Mouse (Mus musculus): ENCODE results near the gene Isl1. TPM values are rescaled to one million over a fixed set of nuclear protein-coding genes. Genes with fewer than 3 reads are reported as not detected.

The Isl1 gene
- polyA plus RNA-seq, 1 experiment from 2014 or later, result 2.0 TPM

DNA sequence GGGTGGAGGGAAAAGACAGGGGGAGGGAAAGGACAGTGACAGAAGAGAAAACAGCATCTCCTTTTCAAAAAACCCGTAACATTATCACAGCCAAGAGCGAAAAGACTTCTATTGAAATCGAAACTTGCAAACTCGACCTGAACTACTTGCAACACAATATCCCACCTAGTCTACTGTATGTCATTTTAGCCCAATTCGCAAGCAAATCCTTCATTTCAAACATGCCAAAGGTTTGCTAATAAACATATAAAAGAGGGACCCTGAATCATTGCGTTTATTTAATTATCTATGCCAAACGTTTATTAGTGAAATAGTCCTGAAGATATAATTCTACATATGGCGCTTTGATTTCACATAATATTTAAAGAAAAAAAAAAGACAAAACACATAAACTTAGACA is 11.5 kb downstream of the Isl1 start:
- H3K9me3 ChIP-seq (ENCODE audit: control insufficient read depth, low read length), result no peaks in the 10 kb centered on the region
- 18% methylated on average over 8 of the region's 8 CpGs for WGBS
- peaks cover 70% of the 10 kb centered on the region for H3K27me3 ChIP-seq (ENCODE audit: control insufficient read depth, insufficient read depth, low read depth, low read length)
- peaks cover 6% of the 10 kb centered on the region for H3K4me1 ChIP-seq (replicated peaks; ENCODE audit: control insufficient read depth, insufficient read depth, low read length)
- no peak overlapping the region for H3K9ac ChIP-seq (ENCODE audit: low read length)
- H3K27ac ChIP-seq (ENCODE audit: low read length), result no peak overlapping the region
- peak overlapping the region; percentile 44 for H3K4me2 ChIP-seq (ENCODE audit: low read depth, low read length)
- ATAC-seq (ENCODE audit: low read depth), result no peak
- H3K36me3 ChIP-seq (ENCODE audit: control insufficient read depth, insufficient read depth, low read length), result no peaks in the 10 kb centered on the region
- H3K4me3 ChIP-seq (ENCODE audit: low read length), result peak overlapping the region; percentile 5; the same call in 1 of the 2 replicates

DNA sequence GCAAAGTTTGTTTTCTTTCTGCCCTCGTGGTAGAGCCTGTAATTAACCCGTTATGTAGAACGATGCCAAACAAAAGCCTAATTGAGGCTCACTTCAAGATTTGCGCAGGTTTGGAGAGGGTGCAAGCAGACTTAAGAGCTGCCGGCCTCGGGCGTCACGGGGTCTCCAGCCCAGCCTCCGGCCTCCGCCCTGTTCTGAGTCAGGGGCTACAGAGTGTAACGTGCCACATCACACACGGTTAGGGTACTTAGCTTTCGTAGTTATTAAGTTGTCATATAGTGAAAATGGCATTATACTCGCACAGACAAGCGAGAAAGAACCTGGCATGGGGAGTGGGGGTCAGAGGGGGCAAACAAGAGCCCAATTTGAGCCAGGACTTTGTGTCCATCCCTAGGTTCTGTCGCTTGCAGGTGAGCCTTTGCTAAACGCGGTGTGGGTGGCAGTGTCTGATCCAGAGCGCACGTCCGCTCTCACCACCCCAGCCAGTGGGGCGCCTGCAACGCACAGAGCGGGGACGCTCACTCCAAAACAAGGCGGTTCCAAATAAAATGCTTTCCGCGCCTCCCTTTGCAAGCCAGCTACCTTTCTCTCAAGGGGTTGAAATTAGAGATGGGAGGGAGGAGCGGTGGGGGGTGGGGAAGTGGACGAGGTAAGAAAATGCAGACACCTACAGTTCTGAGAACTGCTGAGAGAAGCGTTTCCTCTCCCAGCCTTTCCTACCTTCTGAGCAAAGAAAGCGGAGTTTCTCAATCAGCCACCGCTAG is 12.3 kb downstream of the Isl1 start:
- Histone ChIP-seq H3K27ac (ENCODE audit: low read length) (no peak overlapping the region), H3K4me2 (ENCODE audit: low read depth, low read length) (peak overlapping the region; percentile 44), H3K4me3 (ENCODE audit: low read length) (peak overlapping the region; percentile 23), H3K9me3 (ENCODE audit: control insufficient read depth, low read length) (no peaks in the 10 kb centered on the region), H3K27me3 (ENCODE audit: control insufficient read depth, insufficient read depth, low read depth, low read length) (peaks cover 63% of the 10 kb centered on the region), H3K36me3 (ENCODE audit: control insufficient read depth, insufficient read depth, low read length) (no peaks in the 10 kb centered on the region), H3K9ac (ENCODE audit: low read length) (no peak overlapping the region), H3K4me1 (replicated peaks; ENCODE audit: control insufficient read depth, insufficient read depth, low read length) (peaks cover 6% of the 10 kb centered on the region)
- WGBS, result 3% methylated on average over 33 of the region's 33 CpGs
- peak; percentile 49 for ATAC-seq (ENCODE audit: low read depth)

DNA sequence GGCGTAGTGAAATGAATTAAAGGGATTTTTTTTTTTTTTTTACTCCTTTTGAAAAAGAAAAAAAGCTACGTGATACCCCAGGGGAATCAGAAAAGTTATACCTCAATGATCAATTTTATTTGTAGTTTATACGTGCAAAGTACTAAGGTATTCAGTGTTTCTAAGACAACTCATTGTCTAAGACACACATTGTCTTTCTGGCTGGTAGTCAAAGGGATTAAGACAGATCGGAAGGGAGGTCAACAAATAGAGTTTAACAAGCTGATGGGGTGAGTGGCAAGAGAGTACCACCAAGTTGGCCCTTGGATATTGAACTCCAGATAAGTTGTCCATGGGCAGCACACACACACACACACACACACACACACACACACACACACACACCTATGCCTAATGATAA is 14.1 kb downstream of the Isl1 start:
- peaks cover 50% of the 10 kb centered on the region for H3K27me3 ChIP-seq (ENCODE audit: control insufficient read depth, insufficient read depth, low read depth, low read length)
- no peak for ATAC-seq (ENCODE audit: low read depth)

DNA sequence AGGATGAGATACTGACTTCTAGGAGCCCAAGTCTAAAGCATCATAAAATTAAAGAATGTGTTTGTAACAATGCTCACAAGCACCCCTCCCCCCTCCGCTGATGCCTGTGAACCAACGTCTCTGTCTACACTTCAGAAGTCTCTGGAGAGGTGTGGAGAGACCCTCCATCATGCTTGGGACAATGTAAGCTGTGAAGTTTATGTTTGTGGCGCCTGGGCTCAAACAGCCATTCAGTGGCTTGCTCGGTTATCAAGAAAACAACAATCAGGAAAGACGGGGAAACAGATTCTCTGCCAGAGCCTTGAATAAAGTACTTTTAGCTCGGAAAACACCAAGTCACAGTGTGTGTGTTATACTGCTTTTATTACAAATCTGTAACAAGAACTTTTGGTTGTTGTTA is 14.8 kb downstream of the Isl1 start:
- no peak overlapping the region for H3K27ac ChIP-seq (ENCODE audit: low read length)
- no peak for ATAC-seq (ENCODE audit: low read depth)
- WGBS, result 21% methylated on average over 6 of the region's 6 CpGs

More for the DNA sequence above, 14.1 kb downstream of the Isl1 start:
- Histone ChIP-seq H3K9ac (ENCODE audit: low read length) (no peak overlapping the region), H3K36me3 (ENCODE audit: control insufficient read depth, insufficient read depth, low read length) (no peaks in the 10 kb centered on the region), H3K27ac (ENCODE audit: low read length) (no peak overlapping the region), H3K4me2 (ENCODE audit: low read depth, low read length) (no peak overlapping the region), H3K4me3 (ENCODE audit: low read length) (no peak overlapping the region), H3K4me1 (replicated peaks; ENCODE audit: control insufficient read depth, insufficient read depth, low read length) (peaks cover 6% of the 10 kb centered on the region), H3K9me3 (ENCODE audit: control insufficient read depth, low read length) (no peaks in the 10 kb centered on the region)
- WGBS, result 50% methylated on average over 4 of the region's 4 CpGs

DNA sequence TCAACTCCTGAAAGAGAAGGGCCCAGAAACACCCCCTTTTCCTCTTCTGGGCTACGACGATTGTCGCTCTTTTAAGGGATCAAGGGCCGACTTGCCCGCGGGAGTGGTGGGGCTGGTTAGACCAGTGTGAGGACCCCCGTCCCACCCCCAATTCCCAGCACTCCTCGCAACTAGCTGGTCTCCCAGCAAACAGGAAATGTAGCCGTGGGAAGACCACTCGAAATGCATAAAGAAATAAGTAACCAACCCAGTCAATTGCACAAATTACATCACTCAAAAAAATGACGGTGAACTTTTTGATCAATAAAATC is 15.4 kb downstream of the Isl1 start:
- Histone ChIP-seq H3K9ac (ENCODE audit: low read length) (0 out of 2 replicates have a peak overlapping the region, but pooled peaks have one; percentile 7), H3K27me3 (ENCODE audit: control insufficient read depth, insufficient read depth, low read depth, low read length) (peaks cover 40% of the 10 kb centered on the region), H3K4me3 (ENCODE audit: low read length) (peak overlapping the region; percentile 31), H3K36me3 (ENCODE audit: control insufficient read depth, insufficient read depth, low read length) (no peaks in the 10 kb centered on the region), H3K9me3 (ENCODE audit: control insufficient read depth, low read length) (no peaks in the 10 kb centered on the region), H3K4me2 (ENCODE audit: low read depth, low read length) (peak overlapping the region; percentile 56), H3K4me1 (replicated peaks; ENCODE audit: control insufficient read depth, insufficient read depth, low read length) (peaks cover 6% of the 10 kb centered on the region), H3K27ac (ENCODE audit: low read length) (no peak overlapping the region)
- 2% methylated on average over 11 of the region's 11 CpGs for WGBS
- peak; percentile 41; the same call in 1 of the 2 replicates for ATAC-seq (ENCODE audit: low read depth)

More for the DNA sequence above, 14.8 kb downstream of the Isl1 start:
- Histone ChIP-seq H3K36me3 (ENCODE audit: control insufficient read depth, insufficient read depth, low read length) (no peaks in the 10 kb centered on the region), H3K9ac (ENCODE audit: low read length) (no peak overlapping the region), H3K9me3 (ENCODE audit: control insufficient read depth, low read length) (no peaks in the 10 kb centered on the region), H3K27me3 (ENCODE audit: control insufficient read depth, insufficient read depth, low read depth, low read length) (peaks cover 44% of the 10 kb centered on the region), H3K4me2 (ENCODE audit: low read depth, low read length) (no peak overlapping the region), H3K4me1 (replicated peaks; ENCODE audit: control insufficient read depth, insufficient read depth, low read length) (peaks cover 6% of the 10 kb centered on the region), H3K4me3 (ENCODE audit: low read length) (no peak overlapping the region)

DNA sequence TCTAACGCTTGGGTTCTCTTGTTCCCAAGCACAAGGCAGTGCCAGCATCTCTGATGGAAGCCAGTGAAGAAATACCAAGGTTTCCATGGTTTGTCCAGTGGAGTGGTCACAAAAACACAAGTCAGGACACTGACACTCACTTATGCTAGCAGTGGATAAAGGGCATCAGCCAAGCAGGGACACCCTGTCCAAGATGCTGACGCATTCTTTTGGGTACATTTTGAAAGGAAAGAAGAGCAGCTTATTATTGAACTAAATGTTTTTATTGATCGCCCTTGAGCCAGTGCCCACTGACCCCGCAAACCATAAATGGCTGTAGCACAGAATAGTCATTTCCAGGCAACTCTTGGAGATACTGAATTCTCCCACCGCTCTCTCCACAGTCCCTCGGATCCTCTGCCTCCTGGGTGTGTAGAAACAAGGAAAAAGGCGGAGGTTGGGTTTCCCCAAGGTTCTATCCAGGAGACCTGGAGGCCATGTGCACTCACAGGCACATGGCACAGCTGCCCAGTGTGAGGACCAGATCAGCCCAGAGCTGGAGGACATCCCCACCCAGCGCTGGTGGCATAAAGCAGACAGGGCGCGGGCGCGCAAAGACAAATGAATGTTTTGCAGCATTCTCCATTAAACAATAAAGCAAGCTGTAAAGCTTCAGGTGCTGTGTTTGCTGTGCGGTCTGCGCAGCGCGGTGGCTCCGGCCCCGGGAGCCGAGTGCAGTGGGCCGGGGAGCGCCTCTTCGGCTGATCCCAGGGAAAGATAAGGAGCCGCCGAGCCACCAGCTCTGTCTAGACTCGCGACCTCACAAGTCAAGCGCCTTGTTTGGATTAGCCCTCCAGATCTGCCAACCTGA is 16.0 kb downstream of the Isl1 start:
- Histone ChIP-seq H3K4me1 (replicated peaks; ENCODE audit: control insufficient read depth, insufficient read depth, low read length) (peaks cover 6% of the 10 kb centered on the region), H3K27me3 (ENCODE audit: control insufficient read depth, insufficient read depth, low read depth, low read length) (peaks cover 38% of the 10 kb centered on the region), H3K4me2 (ENCODE audit: low read depth, low read length) (peak overlapping the region; percentile 56), H3K9ac (ENCODE audit: low read length) (0 out of 2 replicates have a peak overlapping the region, but pooled peaks have one; percentile 7), H3K4me3 (ENCODE audit: low read length) (peak overlapping the region; percentile 31), H3K9me3 (ENCODE audit: control insufficient read depth, low read length) (no peaks in the 10 kb centered on the region), H3K36me3 (ENCODE audit: control insufficient read depth, insufficient read depth, low read length) (no peaks in the 10 kb centered on the region), H3K27ac (ENCODE audit: low read length) (no peak overlapping the region)
- WGBS, result 8% methylated on average over 27 of the region's 27 CpGs
- ATAC-seq (ENCODE audit: low read depth), result peak; percentile 74

DNA sequence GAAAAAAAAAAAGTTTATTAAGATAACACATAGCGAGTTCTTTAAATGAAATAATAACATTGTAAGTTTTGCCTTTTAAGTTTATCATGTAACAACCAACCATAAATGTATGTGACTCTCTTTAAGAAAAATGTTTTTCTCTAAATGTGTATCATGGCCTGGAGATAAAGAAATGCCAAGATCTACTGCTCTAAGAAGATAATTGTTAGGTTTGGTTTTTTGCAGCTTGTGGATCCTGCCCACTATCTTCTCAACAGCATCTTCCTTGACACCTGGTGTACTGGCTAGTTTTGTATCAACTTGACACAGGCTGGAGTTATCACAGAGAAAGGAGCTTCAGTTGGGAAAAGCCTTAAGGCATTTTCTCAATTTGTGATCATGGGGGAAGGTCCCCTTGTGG is 19.8 kb downstream of the Isl1 start:
- H3K9ac ChIP-seq (ENCODE audit: low read length), result no peak overlapping the region
- no peaks in the 10 kb centered on the region for H3K9me3 ChIP-seq (ENCODE audit: control insufficient read depth, low read length)
- no peak overlapping the region for H3K4me3 ChIP-seq (ENCODE audit: low read length)
- 87% methylated on average over 1 of the region's 1 CpGs for WGBS
- H3K4me1 ChIP-seq (replicated peaks; ENCODE audit: control insufficient read depth, insufficient read depth, low read length), result peaks cover 3% of the 10 kb centered on the region; the same call in 1 of the 2 replicates
- H3K4me2 ChIP-seq (ENCODE audit: low read depth, low read length), result no peak overlapping the region
- no peak for ATAC-seq (ENCODE audit: low read depth)
- no peaks in the 10 kb centered on the region for H3K36me3 ChIP-seq (ENCODE audit: control insufficient read depth, insufficient read depth, low read length)
- H3K27me3 ChIP-seq (ENCODE audit: control insufficient read depth, insufficient read depth, low read depth, low read length), result peaks cover 12% of the 10 kb centered on the region
- no peak overlapping the region for H3K27ac ChIP-seq (ENCODE audit: low read length)

DNA sequence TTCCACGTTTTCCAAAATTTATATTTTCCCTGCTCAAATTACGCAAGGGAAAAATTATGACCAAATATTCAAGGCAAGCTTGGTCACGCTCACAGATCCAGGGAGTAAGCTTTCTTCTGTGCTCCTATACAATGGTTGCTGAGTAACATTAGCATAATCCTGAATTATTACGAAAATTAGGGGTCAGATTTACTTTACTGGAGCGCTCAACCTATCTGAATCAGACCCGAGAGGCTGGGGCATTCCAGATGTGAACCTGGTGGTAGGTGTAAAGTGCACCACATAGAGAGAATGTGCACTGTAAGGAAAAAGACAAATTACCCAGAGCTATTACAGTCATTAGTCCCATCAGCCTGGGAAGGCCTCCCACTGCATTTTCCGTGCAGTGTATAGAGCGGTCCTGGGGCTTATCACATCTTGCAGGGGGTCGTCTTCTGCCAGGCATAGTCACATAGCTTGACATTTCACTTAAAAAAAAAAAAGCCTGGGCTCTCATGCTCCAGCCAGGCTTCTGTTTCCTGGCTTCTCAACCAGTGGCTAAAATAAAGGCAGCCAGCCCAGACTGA is 30.2 kb downstream of the Isl1 start:
- no peak overlapping the region for H3K27ac ChIP-seq (ENCODE audit: low read length)
- H3K4me3 ChIP-seq (ENCODE audit: low read length), result no peak overlapping the region
- no peaks in the 10 kb centered on the region for H3K36me3 ChIP-seq (ENCODE audit: control insufficient read depth, insufficient read depth, low read length)
- no peaks in the 10 kb centered on the region for H3K4me1 ChIP-seq (replicated peaks; ENCODE audit: control insufficient read depth, insufficient read depth, low read length)
- no peaks in the 10 kb centered on the region for H3K27me3 ChIP-seq (ENCODE audit: control insufficient read depth, insufficient read depth, low read depth, low read length)
- no peak overlapping the region for H3K9ac ChIP-seq (ENCODE audit: low read length)
- 58% methylated on average over 9 of the region's 9 CpGs for WGBS
- no peak for ATAC-seq (ENCODE audit: low read depth)
- H3K4me2 ChIP-seq (ENCODE audit: low read depth, low read length), result no peak overlapping the region
- H3K9me3 ChIP-seq (ENCODE audit: control insufficient read depth, low read length), result no peaks in the 10 kb centered on the region
